Mouse (Mus musculus): ENCODE results near the gene Dnaja2.

DNA sequence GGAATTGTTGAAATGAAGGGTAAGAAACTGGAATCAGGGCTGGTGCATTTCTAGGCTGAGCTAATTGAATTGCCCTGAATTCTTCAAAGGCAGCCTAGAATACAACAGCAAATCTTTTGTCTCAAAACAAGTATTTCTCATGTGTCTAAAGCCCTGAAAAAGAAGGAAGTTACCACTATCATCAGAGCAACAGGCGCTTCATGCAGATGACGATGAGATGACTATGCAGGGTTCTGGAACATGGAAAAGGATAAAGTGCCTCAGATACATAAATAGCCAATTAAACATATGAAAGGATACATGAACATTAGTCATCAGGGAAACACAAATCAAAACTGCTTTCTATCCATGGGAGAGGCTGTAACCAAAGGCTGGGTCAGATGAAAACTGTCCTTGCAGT is 18.8 kb downstream of the Dnaja2 start:
- TF ChIP-seq CTCF (IDR thresholded peaks at IDR 0.05) (no peak), EP300 (IDR thresholded peaks at IDR 0.05; ENCODE audit: insufficient read depth, low read depth, low read length) (no peak), POLR2A (IDR thresholded peaks at IDR 0.05; ENCODE audit: insufficient read depth, low read depth, low read length) (no peak)
